Mouse (Mus musculus): ENCODE data around the gene Zfp791. TPM values are rescaled to one million over a fixed set of nuclear protein-coding genes. Genes with fewer than 3 reads are reported as not detected.
"Not testable (repeated sequence)": the region's sequence is repeated elsewhere in the genome, so short reads cannot be mapped to it uniquely, and the experiment has no call there.

The Zfp791 gene
- total RNA-seq (2014; rRNA removed; ENCODE audit: low replicate concordance), result 0.15 TPM in 1 of 2 replicates, not detected in the other
- polyA plus RNA-seq (2015; fragmentation: Nextera tagmentation; extraction: Ambion mirVana), result 0.97 and 1.2 TPM in 2 replicates

GRCm38 (mm10) chr8:85122995-85123394 lies at the start of gene Zfp791:
Gene Zfp791 (minus strand): TSS chr8:85123095.
- TF ChIP-seq CTCF (IDR thresholded peaks at IDR 0.05; ENCODE audit: low read depth) (no peak), EP300 (IDR thresholded peaks at IDR 0.05; ENCODE audit: low read depth) (no peak)
- ATAC-seq (ENCODE audit: insufficient read depth, low read depth), result no peak

GRCm38 (mm10) chr8:85171291-85171690 lies 48.4 kb upstream of the Zfp791 start:
- DNase-seq (ENCODE audit: low spot score) (peak; percentile 49), ATAC-seq (ENCODE audit: insufficient read depth, low read depth) (no peak)
- Histone ChIP-seq H3K4me2 (ENCODE audit: low read depth, low read length) (no peak overlapping the region), H3K4me3 (ENCODE audit: low read depth, low read length) (no peak overlapping the region), H3K4me1 (ENCODE audit: control insufficient read depth, insufficient read depth) (no peaks in the 10 kb centered on the region), H3K27ac (ENCODE audit: low read depth) (no peak overlapping the region), H3K9ac (replicated peaks; ENCODE audit: low read depth, low read length) (no peak overlapping the region), H3K9me3 (replicated peaks; ENCODE audit: control insufficient read depth, low read length) (no peaks in the 10 kb centered on the region), H3K36me3 (replicated peaks; ENCODE audit: control insufficient read depth, insufficient read depth, low read length) (no peaks in the 10 kb centered on the region), H3K27me3 (ENCODE audit: control insufficient read depth, insufficient read depth, low read length) (no peaks in the 10 kb centered on the region)
- WGBS, result 21% methylated on average over 14 of the region's 14 CpGs
- TF ChIP-seq CTCF (IDR thresholded peaks at IDR 0.05; ENCODE audit: low read depth) (peak; percentile 70), EP300 (IDR thresholded peaks at IDR 0.05; ENCODE audit: low read depth) (no peak)

More at GRCm38 (mm10) chr8:85122995-85123394, at the start of gene Zfp791:
- DNase-seq (ENCODE audit: low spot score), result no peak
- H3K4me3 ChIP-seq (ENCODE audit: low read depth, low read length), result no peak within 1 kb of the TSS
- H3K27me3 ChIP-seq (ENCODE audit: control insufficient read depth, insufficient read depth, low read length), result no peaks in the 10 kb centered on the region
- no peaks in the 10 kb centered on the region for H3K9me3 ChIP-seq (replicated peaks; ENCODE audit: control insufficient read depth, low read length)
- H3K4me1 ChIP-seq (ENCODE audit: control insufficient read depth, insufficient read depth), result peaks cover 4% of the 10 kb centered on the region; the same call in 1 of the 2 replicates
- 64% methylated on average over 3 of the region's 3 CpGs for WGBS
- no peak within 1 kb of the TSS for H3K4me2 ChIP-seq (ENCODE audit: low read depth, low read length)
- no peaks in the 10 kb centered on the region for H3K36me3 ChIP-seq (replicated peaks; ENCODE audit: control insufficient read depth, insufficient read depth, low read length)
- H3K9ac ChIP-seq (replicated peaks; ENCODE audit: low read depth, low read length), result no peak within 1 kb of the TSS
- H3K27ac ChIP-seq (ENCODE audit: low read depth), result no peak within 1 kb of the TSS

DNA sequence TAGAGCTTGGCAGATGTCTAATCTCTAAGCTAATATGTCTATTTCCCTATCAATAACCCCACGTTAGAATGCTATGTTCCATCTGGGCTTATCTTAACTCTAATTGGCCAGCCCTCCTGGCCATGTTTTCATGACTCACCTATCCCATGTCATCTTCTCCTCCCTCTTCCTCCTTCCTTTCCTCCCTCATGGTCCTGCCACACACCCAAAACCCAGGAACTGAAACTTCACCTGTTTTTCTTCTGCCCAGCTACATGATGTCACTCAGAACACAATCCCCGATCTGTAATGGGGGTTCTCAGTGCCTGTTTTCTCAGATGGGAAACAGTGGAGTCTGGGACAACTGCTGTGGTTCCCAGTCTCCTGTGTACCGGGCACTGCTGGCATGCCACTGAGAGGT lies 28.7 kb upstream of the Zfp791 start, which contains the start of gene Cks1brt:
Gene Cks1brt (plus strand): TSS at position 301 of the 400 bp plus-strand sequence.
- Histone ChIP-seq H3K4me3 (ENCODE audit: low read depth, low read length) (no peak within 1 kb of the TSS), H3K36me3 (replicated peaks; ENCODE audit: control insufficient read depth, insufficient read depth, low read length) (no peaks in the 10 kb centered on the region), H3K27ac (ENCODE audit: low read depth) (no peak within 1 kb of the TSS), H3K4me2 (ENCODE audit: low read depth, low read length) (no peak within 1 kb of the TSS), H3K27me3 (ENCODE audit: control insufficient read depth, insufficient read depth, low read length) (no peaks in the 10 kb centered on the region), H3K9me3 (replicated peaks; ENCODE audit: control insufficient read depth, low read length) (peaks cover 33% of the 10 kb centered on the region), H3K9ac (replicated peaks; ENCODE audit: low read depth, low read length) (no peak within 1 kb of the TSS), H3K4me1 (ENCODE audit: control insufficient read depth, insufficient read depth) (no peaks in the 10 kb centered on the region)
- TF ChIP-seq EP300 (IDR thresholded peaks at IDR 0.05; ENCODE audit: low read depth), result no peak
- no peak for TF ChIP-seq CTCF (IDR thresholded peaks at IDR 0.05; ENCODE audit: low read depth)
- ATAC-seq (ENCODE audit: insufficient read depth, low read depth), result no peak
- 68% methylated on average over 3 of the region's 3 CpGs for WGBS
- DNase-seq (ENCODE audit: low spot score), result no peak

GRCm38 (mm10) chr8:85142516-85142915 lies 19.6 kb upstream of the Zfp791 start:
- no peak for DNase-seq (ENCODE audit: low spot score)
- Histone ChIP-seq H3K4me2 (ENCODE audit: low read depth, low read length) (no peak overlapping the region), H3K4me1 (ENCODE audit: control insufficient read depth, insufficient read depth) (no peaks in the 10 kb centered on the region), H3K9me3 (replicated peaks; ENCODE audit: control insufficient read depth, low read length) (peaks cover 7% of the 10 kb centered on the region; the same call in 1 of the 2 replicates), H3K9ac (replicated peaks; ENCODE audit: low read depth, low read length) (no peak overlapping the region), H3K27ac (ENCODE audit: low read depth) (no peak overlapping the region), H3K27me3 (ENCODE audit: control insufficient read depth, insufficient read depth, low read length) (no peaks in the 10 kb centered on the region), H3K4me3 (ENCODE audit: low read depth, low read length) (no peak overlapping the region), H3K36me3 (replicated peaks; ENCODE audit: control insufficient read depth, insufficient read depth, low read length) (no peaks in the 10 kb centered on the region)
- 81% methylated on average over 4 of the region's 4 CpGs for WGBS
- TF ChIP-seq EP300 (IDR thresholded peaks at IDR 0.05; ENCODE audit: low read depth), result no peak
- TF ChIP-seq CTCF (IDR thresholded peaks at IDR 0.05; ENCODE audit: low read depth), result no peak
- no peak for ATAC-seq (ENCODE audit: insufficient read depth, low read depth)

DNA sequence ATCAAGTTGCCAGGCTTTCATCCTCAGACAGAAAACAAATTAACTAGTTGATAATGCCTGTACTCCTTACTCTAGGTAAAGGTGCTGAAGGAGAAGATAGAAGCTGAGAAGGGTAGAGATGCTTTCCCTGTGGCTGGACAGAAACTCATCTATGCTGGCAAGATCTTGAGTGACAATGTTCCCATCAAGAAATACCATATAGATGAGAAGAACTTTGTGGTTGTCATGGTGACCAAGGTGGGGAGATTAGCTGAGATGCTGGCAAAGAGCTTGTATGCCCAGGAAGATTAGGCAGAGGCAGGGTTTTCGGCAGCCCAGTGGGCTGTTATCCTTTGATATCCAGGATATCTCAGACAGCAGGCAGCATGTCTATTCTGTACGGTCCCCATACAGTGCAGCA lies 12.8 kb upstream of the Zfp791 start:
- H3K9me3 ChIP-seq (replicated peaks; ENCODE audit: control insufficient read depth, low read length); H3K36me3 ChIP-seq (replicated peaks; ENCODE audit: control insufficient read depth, insufficient read depth, low read length); H3K27me3 ChIP-seq (ENCODE audit: control insufficient read depth, insufficient read depth, low read length); ATAC-seq (ENCODE audit: insufficient read depth, low read depth); H3K4me1 ChIP-seq (ENCODE audit: control insufficient read depth, insufficient read depth); H3K9ac ChIP-seq (replicated peaks; ENCODE audit: low read depth, low read length); H3K4me3 ChIP-seq (ENCODE audit: low read depth, low read length); H3K27ac ChIP-seq (ENCODE audit: low read depth); H3K4me2 ChIP-seq (ENCODE audit: low read depth, low read length); DNase-seq (ENCODE audit: low spot score): not testable (repeated sequence)
- WGBS, result 86% methylated on average over 2 of the region's 2 CpGs

GRCm38 (mm10) chr8:85132335-85132734 lies 9.4 kb upstream of the Zfp791 start:
- H3K9me3 ChIP-seq (replicated peaks; ENCODE audit: control insufficient read depth, low read length), result no peaks in the 10 kb centered on the region
- TF ChIP-seq EP300 (IDR thresholded peaks at IDR 0.05; ENCODE audit: low read depth) (no peak), CTCF (IDR thresholded peaks at IDR 0.05; ENCODE audit: low read depth) (no peak)
- WGBS, result 84% methylated on average over 1 of the region's 1 CpGs
- H3K4me3 ChIP-seq (ENCODE audit: low read depth, low read length), result no peak overlapping the region
- no peaks in the 10 kb centered on the region for H3K4me1 ChIP-seq (ENCODE audit: control insufficient read depth, insufficient read depth)
- no peak for ATAC-seq (ENCODE audit: insufficient read depth, low read depth)
- no peaks in the 10 kb centered on the region for H3K27me3 ChIP-seq (ENCODE audit: control insufficient read depth, insufficient read depth, low read length)
- DNase-seq (ENCODE audit: low spot score), result no peak
- no peaks in the 10 kb centered on the region for H3K36me3 ChIP-seq (replicated peaks; ENCODE audit: control insufficient read depth, insufficient read depth, low read length)
- no peak overlapping the region for H3K9ac ChIP-seq (replicated peaks; ENCODE audit: low read depth, low read length)
- no peak overlapping the region for H3K27ac ChIP-seq (ENCODE audit: low read depth)
- no peak overlapping the region for H3K4me2 ChIP-seq (ENCODE audit: low read depth, low read length)

All from heart, postnatal 0 days (tissue).